Mouse (Mus musculus) erythroblast, embryonic 14.5 days (primary cell): Measurements from ENCODE around the gene Pmvk.

Experiments used
- GATA1 ChIP-seq: IDR thresholded peaks from 2 replicates; pipeline ENCODE4 v1.6.1; 2012; ENCODE audit warnings: low read length, inconsistent platforms, mixed read lengths
- TAL1 ChIP-seq: IDR thresholded peaks from 3 replicates; pipeline ENCODE4 v1.6.1; 2012; ENCODE audit warnings: low read length, inconsistent platforms, mixed read lengths

GRCm38 (mm10) chr3:89494630-89495029 lies 40.3 kb downstream of the Pmvk start:
- TF ChIP-seq TAL1, result no peak
- TF ChIP-seq GATA1, result no peak
